Mouse (Mus musculus) lung, postnatal 0 days (tissue): ENCODE measurements at regions not wholly inside any gene's neighbourhood (a gene's known extent, or its start where the extent isn't known, plus 50 kb on each side); places are given as distances from the start of the nearest gene placed in this dataset.

Experiments used
- CTCF ChIP-seq: IDR thresholded peaks from 2 replicates; pipeline ENCODE4 v1.5.1; 2016; ENCODE audit warnings: antibody characterized with exemption, mild to moderate bottlenecking
- EP300 ChIP-seq: IDR thresholded peaks from 2 replicates; pipeline ENCODE4 v1.6.1; 2016; ENCODE audit warnings: antibody characterized with exemption, mild to moderate bottlenecking, control low read depth

GRCm38 (mm10) chr9:94589672-94590071 is 51.8 kb upstream of the 1190002N15Rik start:
- no peak for TF ChIP-seq EP300
- TF ChIP-seq CTCF: no peak
